Mouse (Mus musculus) intestine, embryonic 16.5 days (tissue): ENCODE results near the gene Hoxd10. TPM values are rescaled to one million over a fixed set of nuclear protein-coding genes. Genes with fewer than 3 reads are reported as not detected.

ENCODE experiments used
- ATAC-seq: fragments of 200-750 bp; cut with Nextera tagmentation; 2 replicates; pipeline ENCODE4 v1.8.0; 2017; ENCODE audit warnings: moderate TSS enrichment, moderate library complexity
- H3K27ac ChIP-seq: fragments of 300-500 bp; sonication (generic); 2 replicates; pipeline ENCODE4 v1.5.1; 2014; ENCODE audit warnings: mild to moderate bottlenecking, low read length
- H3K27me3 ChIP-seq: fragments of 300-500 bp; sonication (generic); replicated peaks from 2 replicates; pipeline ENCODE4 v1.6.1; 2014; ENCODE audit warnings: low read length, control low read depth, mixed read lengths; ENCODE audit not compliant: control insufficient read depth, insufficient read depth
- H3K36me3 ChIP-seq: fragments of 300-500 bp; sonication (generic); 2 replicates; pipeline ENCODE4 v1.6.1; 2014; ENCODE audit warnings: low read length, control low read depth; ENCODE audit not compliant: control insufficient read depth, insufficient read depth
- H3K4me1 ChIP-seq: fragments of 300-500 bp; sonication (generic); 2 replicates; pipeline ENCODE4 v1.6.1; 2014; ENCODE audit warnings: low read length, control low read depth, mixed read lengths; ENCODE audit not compliant: control insufficient read depth, insufficient read depth
- H3K4me2 ChIP-seq: fragments of 300-500 bp; sonication (generic); 2 replicates; pipeline ENCODE4 v1.6.1; 2014; ENCODE audit warnings: low read depth, low read length, control low read depth
- H3K4me3 ChIP-seq: fragments of 300-500 bp; sonication (generic); 2 replicates; pipeline ENCODE4 v1.5.1; 2014; ENCODE audit warnings: mild to moderate bottlenecking, low read length
- H3K9ac ChIP-seq: fragments of 300-500 bp; sonication (generic); 2 replicates; pipeline ENCODE4 v1.6.1; 2014; ENCODE audit warnings: low read depth, low read length
- H3K9me3 ChIP-seq: fragments of 300-500 bp; sonication (generic); 2 replicates; pipeline ENCODE4 v1.6.1; 2016; ENCODE audit warnings: low read length, control low read depth; ENCODE audit not compliant: control insufficient read depth
- WGBS: fragments of 180-500 bp; shearing (Covaris S2); extraction: QIAGEN DNeasy Blood & Tissue Kit; methylation state at CpG from one replicate; pipeline ENCODE4 v1.1.7; 2014; 5-methylcytosine and 5-hydroxymethylcytosine counted together
- polyA plus RNA-seq: library from polyadenylated mRNA; unstranded; fragments of >200 nt; fragmentation: Nextera tagmentation; extraction: Ambion mirVana; gene quantifications from 2 replicates; pipeline ENCODE4 v1.2.1, GENCODE M21; 2015

Hoxd10 gene
- polyA plus RNA-seq, 1 experiment from 2014 or later: 4.4 TPM

DNA sequence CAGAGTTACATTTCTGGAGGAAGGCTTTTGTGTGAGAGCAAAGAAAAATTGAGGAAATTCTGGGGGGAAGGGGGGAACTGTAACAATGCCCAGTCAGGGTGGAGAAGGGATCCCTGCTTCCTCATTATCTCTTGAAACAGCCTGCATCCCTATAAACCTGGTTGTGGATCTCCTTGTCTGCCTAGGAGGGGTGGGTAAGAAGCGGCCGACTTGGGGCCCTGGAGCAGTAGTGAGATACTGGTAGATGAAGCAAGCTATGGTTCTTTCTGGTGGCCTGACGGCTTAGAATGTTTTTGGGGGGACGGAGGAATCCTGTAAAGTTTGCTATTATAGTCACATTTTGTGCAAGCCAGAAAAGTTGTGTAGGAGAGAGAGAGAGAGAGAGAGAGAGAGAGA is 1.7 kb downstream of the Hoxd10 start:
- WGBS: 13% methylated on average over 4 of the region's 4 CpGs
- H3K27me3 ChIP-seq: peaks cover 91% of the 10 kb centered on the region
- peak overlapping the region; percentile 31; the same call in 1 of the 2 replicates for H3K4me3 ChIP-seq
- 0 out of 2 replicates have a peak, but pooled peaks cover 3% of the 10 kb centered on the region for H3K4me1 ChIP-seq
- H3K9me3 ChIP-seq: no peaks in the 10 kb centered on the region
- no peak overlapping the region for H3K27ac ChIP-seq
- H3K36me3 ChIP-seq: no peaks in the 10 kb centered on the region
- H3K4me2 ChIP-seq: no peak overlapping the region
- no peak for ATAC-seq
- peak overlapping the region; percentile 49 for H3K9ac ChIP-seq

DNA sequence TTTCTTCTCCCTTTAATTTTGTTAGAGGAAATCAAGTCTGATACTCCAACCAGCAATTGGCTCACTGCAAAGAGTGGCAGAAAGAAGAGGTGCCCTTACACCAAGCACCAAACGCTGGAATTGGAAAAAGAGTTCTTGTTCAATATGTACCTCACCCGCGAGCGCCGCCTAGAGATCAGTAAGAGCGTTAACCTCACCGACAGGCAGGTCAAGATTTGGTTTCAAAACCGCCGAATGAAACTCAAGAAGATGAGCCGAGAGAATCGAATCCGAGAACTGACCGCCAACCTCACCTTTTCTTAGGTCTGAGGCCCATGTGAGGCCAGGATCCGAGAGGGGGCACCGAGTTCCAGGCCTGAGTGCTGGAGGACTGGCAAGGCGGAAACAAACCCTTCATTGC is 2.3 kb downstream of the Hoxd10 start:
- ATAC-seq: no peak
- peaks cover 91% of the 10 kb centered on the region for H3K27me3 ChIP-seq
- H3K9me3 ChIP-seq: no peaks in the 10 kb centered on the region
- H3K4me1 ChIP-seq: peaks cover 4% of the 10 kb centered on the region; the same call in 1 of the 2 replicates
- H3K27ac ChIP-seq: no peak overlapping the region
- 3% methylated on average over 16 of the region's 16 CpGs for WGBS
- H3K4me2 ChIP-seq: no peak overlapping the region
- no peaks in the 10 kb centered on the region for H3K36me3 ChIP-seq
- H3K4me3 ChIP-seq: peak overlapping the region; percentile 26
- no peak overlapping the region for H3K9ac ChIP-seq

DNA sequence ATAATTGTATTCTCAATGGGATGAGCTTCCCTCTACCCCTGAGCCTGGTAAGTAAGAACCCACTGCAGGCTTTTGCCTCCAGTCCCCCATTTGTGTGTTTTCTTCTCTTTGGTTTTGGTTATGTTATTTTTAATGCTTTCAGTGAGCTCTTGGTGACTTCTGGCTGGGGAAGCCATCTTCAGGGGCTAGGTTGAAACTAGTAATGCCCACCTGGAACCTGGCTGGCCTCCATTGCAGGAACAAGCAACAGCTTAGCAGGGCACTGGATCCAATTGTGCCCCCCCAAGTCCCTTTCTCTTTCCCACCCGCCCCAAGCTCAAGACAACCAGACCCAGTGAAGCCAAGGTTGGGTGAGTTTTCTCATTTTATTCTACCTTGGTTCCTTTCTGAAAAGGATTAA is 3.7 kb downstream of the Hoxd10 start:
- peaks cover 4% of the 10 kb centered on the region; the same call in 1 of the 2 replicates for H3K4me1 ChIP-seq
- no peak for ATAC-seq
- H3K4me2 ChIP-seq: no peak overlapping the region
- no peaks in the 10 kb centered on the region for H3K36me3 ChIP-seq
- 13% methylated on average over 1 of the region's 1 CpGs for WGBS
- H3K9me3 ChIP-seq: no peaks in the 10 kb centered on the region
- no peak overlapping the region for H3K4me3 ChIP-seq
- no peak overlapping the region for H3K27ac ChIP-seq
- peaks cover 93% of the 10 kb centered on the region for H3K27me3 ChIP-seq
- no peak overlapping the region for H3K9ac ChIP-seq

DNA sequence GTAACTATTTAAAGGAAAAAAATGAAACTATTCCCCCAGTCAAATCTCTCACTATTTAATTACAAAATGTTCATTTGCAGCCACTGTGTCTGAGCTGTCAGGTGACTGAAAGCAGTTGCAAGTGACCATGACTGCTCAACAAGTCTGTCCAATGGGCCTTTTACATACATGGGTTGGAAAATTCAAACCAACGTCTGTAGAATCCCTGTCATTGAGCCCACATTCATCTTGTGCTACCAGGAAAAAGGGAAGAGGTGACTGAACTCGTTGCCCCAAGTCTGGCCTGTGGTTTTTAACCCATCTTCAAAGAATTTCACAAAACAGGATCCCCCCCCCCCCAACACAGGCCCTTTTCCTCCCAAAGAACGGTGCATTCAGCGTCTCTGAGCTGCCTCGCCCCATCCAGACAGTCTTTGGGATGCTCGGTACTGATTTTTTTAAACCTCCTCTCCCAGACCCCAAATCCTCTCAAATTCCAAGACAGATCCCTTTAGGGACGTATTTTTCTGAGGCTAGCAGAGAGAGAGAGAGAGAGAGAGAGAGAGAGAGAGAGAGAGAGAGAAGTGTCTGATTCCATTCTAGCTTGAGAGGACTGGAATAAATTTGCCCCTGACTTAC is 4.2 kb downstream of the Hoxd10 start:
- WGBS: 11% methylated on average over 7 of the region's 7 CpGs

DNA sequence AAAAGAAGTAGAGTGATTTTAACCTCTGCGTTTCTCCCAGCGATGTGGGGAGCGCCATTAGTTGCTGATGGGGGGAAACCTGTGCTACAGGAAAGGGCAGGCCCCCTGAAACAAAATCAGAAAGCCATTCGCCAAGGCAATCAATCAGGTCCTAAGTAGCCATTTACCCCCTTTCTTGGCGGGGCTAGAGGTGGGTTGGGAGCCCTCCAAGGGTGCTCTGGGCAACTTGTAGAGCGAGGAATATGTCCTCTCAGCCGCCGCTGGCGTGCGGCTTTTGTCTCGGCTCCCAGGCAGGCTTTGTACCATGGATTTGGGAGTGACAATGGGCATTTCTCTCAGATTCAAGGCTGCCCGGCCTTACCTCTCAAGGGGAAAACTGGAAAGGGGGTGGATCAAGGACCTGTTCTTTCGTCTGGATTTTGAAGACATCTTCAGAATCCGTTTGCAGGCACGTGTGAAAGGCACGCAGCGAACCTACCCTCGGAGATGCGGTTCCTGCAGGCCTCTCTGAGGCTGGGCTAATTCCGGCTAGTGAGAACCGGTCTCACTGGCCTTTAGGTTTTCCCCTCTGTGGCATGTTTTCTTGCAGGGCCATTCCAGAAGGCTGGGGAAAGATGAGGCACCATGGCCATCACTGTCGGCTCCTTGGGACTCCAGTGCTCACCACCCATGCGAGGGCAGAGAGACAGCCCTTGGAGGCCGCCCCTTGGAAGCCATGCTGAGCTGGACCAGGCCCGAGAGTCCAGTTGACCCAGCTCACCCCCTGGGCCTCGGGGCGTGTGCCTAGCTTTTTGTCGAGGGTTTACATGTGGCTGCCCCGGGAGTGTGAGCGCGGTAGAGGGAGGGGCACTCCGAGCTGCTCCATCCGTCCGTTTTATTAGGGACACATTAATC is 5.0 kb downstream of the Hoxd10 start:
- Histone ChIP-seq H3K9ac (peak overlapping the region; percentile 45; the same call in 1 of the 2 replicates), H3K4me2 (0 out of 2 replicates have a peak overlapping the region, but pooled peaks have one; percentile 16), H3K4me3 (no peak overlapping the region)

More for the DNA sequence above, 4.2 kb downstream of the Hoxd10 start:
- Histone ChIP-seq H3K4me2 (0 out of 2 replicates have a peak overlapping the region, but pooled peaks have one; percentile 22), H3K27ac (no peak overlapping the region), H3K9me3 (no peaks in the 10 kb centered on the region), H3K9ac (no peak overlapping the region), H3K4me1 (peaks cover 4% of the 10 kb centered on the region; the same call in 1 of the 2 replicates), H3K4me3 (no peak overlapping the region), H3K27me3 (peaks cover 97% of the 10 kb centered on the region), H3K36me3 (no peaks in the 10 kb centered on the region)
- no peak for ATAC-seq

DNA sequence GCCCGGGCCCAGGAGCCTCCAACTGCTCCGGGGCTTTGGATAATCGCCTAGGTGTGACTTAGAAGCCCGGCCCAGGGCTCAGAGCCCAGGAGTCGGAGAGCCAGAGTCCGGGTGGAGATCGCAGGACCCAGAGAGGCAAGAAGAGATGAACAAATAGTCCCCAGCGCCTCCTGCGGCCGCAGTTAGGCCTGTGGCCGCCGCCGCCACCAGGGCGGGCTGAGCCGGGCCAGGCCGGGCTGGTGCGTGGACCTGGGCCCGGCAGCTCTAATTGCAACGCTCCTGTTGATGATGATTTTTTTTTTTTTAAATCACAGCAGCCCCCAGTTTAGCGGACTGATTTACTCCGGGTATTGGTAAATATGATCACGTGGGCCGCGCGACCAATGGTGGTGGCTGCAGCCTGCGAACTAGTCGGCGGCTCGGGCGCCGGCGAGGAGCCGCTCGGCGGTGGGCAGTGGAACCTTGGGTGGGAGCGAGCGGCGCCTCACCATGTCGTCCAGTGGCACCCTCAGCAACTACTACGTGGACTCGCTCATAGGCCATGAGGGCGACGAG is 5.9 kb downstream of the Hoxd10 start, which contains the start of gene Hoxd9:
Hoxd9 (plus strand) TSS at position 161 of the 555 bp plus-strand sequence.
- peak; percentile 62 for ATAC-seq
- peaks cover 4% of the 10 kb centered on the region; the same call in 1 of the 2 replicates for H3K4me1 ChIP-seq
- H3K9ac ChIP-seq: peak within 1 kb of the TSS; percentile 62
- H3K27me3 ChIP-seq: peaks cover 88% of the 10 kb centered on the region
- peak within 1 kb of the TSS; percentile 37; the same call in 1 of the 2 replicates for H3K27ac ChIP-seq
- H3K4me3 ChIP-seq: peak within 1 kb of the TSS; percentile 48
- no peaks in the 10 kb centered on the region for H3K36me3 ChIP-seq
- WGBS: under 1% methylated on average over 43 of the region's 43 CpGs
- H3K4me2 ChIP-seq: peak within 1 kb of the TSS; percentile 67
- H3K9me3 ChIP-seq: no peaks in the 10 kb centered on the region

More for the DNA sequence above, 5.0 kb downstream of the Hoxd10 start:
- no peaks in the 10 kb centered on the region for H3K36me3 ChIP-seq
- no peak for ATAC-seq
- 5% methylated on average over 34 of the region's 34 CpGs for WGBS
- peaks cover 4% of the 10 kb centered on the region; the same call in 1 of the 2 replicates for H3K4me1 ChIP-seq
- H3K9me3 ChIP-seq: no peaks in the 10 kb centered on the region
- H3K27me3 ChIP-seq: peaks cover 94% of the 10 kb centered on the region
- H3K27ac ChIP-seq: no peak overlapping the region

DNA sequence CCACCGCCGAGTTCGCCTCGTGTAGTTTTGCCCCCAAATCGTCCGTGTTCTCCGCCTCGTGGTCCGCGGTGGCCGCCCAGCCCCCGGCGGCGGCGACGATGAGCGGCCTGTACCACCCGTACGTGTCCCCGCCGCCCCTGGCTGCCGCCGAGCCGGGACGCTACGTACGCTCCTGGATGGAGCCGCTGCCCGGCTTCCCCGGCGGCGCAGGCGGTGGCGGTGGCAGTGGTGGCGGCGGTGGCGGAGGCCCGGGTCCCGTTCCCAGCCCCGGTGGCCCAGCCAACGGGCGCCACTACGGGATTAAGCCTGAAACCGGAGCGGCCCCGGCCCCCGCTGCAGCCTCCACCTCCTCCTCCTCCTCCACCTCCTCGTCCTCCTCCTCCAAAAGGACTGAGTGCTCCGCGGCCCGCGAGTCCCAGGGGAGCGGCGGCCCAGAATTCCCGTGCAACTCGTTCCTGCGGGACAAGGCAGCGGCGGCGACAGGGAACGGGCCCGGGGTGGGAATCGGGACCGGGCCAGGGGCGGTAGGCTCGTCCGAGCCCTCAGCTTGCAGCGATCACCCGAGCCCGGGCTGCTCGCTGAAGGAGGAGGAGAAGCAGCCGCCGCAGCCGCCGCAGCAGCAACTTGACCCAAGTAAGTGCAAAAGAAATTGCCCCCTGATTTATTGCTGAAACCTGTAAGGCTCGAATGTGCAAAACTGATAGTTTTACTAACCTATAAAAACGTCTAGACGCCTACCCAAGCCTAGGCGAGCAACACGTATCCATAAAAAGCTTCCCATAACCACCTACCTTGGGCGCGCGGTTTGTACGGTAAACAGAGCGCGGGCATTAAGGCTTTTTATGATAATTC is 6.7 kb downstream of the Hoxd10 start:
- H3K27ac ChIP-seq: no peak overlapping the region
- peak overlapping the region; percentile 48 for H3K4me3 ChIP-seq
- H3K4me1 ChIP-seq: peaks cover 4% of the 10 kb centered on the region; the same call in 1 of the 2 replicates
- WGBS: under 1% methylated on average over 78 of the region's 86 CpGs
- H3K9ac ChIP-seq: peak overlapping the region; percentile 62
- H3K27me3 ChIP-seq: peaks cover 86% of the 10 kb centered on the region
- H3K4me2 ChIP-seq: peak overlapping the region; percentile 67
- peak; percentile 49; the same call in 1 of the 2 replicates for ATAC-seq
- H3K9me3 ChIP-seq: no peaks in the 10 kb centered on the region
- no peaks in the 10 kb centered on the region for H3K36me3 ChIP-seq

DNA sequence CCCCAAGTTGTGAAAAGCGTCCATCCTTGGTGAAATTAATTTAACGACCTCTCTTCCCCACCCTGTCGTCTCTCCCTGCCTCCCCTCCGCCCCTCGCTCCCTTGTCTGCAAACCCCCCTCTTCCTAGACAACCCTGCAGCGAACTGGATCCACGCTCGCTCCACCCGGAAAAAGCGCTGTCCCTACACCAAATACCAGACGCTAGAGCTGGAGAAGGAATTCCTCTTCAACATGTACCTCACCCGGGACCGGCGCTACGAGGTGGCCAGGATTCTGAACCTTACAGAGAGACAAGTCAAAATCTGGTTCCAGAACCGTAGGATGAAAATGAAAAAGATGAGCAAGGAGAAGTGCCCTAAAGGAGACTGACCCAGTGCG is 7.3 kb downstream of the Hoxd10 start:
- ATAC-seq: no peak
- Histone ChIP-seq H3K36me3 (no peaks in the 10 kb centered on the region), H3K9me3 (no peaks in the 10 kb centered on the region), H3K4me2 (peak overlapping the region; percentile 67), H3K4me1 (peaks cover 4% of the 10 kb centered on the region; the same call in 1 of the 2 replicates), H3K27me3 (peaks cover 86% of the 10 kb centered on the region), H3K4me3 (peak overlapping the region; percentile 48), H3K27ac (no peak overlapping the region), H3K9ac (peak overlapping the region; percentile 62)
- WGBS: 3% methylated on average over 17 of the region's 17 CpGs
